Mouse (Mus musculus) cerebellum, adult 9-11 months (tissue): ENCODE measurements at regions not wholly inside any gene's neighbourhood (a gene's known extent, or its start where the extent isn't known, plus 50 kb on each side); places are given as distances from the start of the nearest gene placed in this dataset.

Experiments used
- DNase-seq: peaks from one replicate; pipeline ENCODE4 v3.0.0; 2022

DNA sequence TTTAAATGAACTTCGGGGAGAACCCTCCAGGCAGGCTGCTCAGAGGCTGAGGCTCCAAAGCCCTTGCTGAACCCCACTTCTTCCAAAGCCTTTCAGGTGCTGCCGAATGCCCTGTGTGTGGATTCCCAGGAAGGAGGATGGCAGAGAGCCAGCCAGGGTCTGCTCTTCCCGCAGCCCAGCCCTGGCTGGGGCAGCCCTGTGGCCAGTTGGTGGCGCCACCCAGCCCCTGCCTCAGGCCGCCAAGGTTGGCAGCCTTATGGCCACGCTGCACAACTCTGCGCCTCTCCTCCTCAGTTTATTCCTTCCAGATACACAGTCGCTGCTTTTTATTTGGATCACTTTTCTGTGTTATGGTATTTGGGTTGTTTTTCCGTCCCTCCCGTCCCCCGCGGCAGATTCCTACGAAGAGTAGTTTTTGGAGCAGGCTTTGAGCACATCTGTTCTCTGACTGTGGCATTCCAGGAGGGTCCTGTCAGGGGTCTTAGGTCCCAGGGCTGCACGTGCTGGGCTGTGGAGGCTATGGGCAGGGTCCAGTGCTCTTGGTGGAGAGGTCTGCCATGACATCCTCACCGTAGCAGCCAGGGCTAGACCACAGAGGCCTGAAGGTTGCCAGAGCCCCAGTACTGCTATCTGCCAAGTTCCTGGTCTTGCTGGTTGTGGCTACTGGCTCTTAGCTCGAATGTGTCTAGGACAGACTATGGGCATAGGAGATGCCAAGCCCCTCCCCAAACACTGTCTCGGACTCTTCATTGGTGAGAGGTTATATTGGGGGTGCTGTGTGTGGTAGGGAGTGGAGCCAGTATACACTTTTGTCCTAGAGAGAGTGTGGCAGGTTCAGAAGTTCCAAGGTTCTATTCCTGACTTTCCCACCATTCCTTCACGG is 101.5 kb upstream of the Vps8 start:
- DNase-seq, result no peak

- no peak for DNase-seq
Measured at GRCm38 (mm10) chr16:21322437-21322836, 100.5 kb upstream of the Vps8 start.

GRCm38 (mm10) chr16:21323446-21324034 is 99.4 kb upstream of the Vps8 start:
- no peak for DNase-seq

DNA sequence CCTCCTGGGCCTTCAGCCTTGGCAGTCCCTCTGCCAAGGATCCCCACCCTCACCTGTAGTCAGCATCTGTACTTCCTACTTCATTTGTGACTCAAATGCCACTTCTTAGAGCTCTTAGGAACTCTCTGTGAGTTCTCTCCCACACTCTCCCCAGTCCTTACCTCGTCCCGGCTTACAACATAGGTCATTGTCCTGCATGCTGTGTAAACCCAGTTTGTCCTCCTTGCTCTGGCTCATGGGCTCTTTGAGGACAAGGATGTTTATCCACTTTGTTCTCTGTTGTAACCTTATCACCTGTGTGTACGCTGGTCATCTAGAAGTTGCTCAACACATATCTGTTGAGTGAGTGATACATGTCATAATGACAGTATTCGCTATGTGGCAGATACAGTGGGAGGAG is 94.9 kb upstream of the Vps8 start:
- no peak for DNase-seq

DNA sequence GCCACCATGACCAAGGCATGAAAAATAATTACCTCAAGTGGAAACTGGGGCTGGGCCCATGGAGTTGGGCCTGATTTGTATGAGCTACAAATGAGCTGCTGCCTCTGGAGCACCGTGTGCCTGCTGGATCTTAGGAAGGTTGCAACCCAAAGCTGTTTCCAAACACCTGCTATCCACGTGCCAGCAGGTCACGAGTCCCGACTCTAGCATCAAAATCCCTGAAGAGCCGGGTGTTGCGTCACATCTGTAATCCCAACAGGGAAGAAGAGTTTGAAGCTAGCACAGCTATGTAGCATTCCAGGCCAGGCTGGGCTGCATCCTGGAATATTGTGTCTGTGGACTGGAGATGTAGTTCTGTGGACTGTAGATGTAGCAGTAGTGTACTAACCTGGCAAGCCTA is 93.7 kb upstream of the Vps8 start:
- DNase-seq, result no peak

GRCm38 (mm10) chr16:21331229-21331628 is 91.7 kb upstream of the Vps8 start:
- DNase-seq, result no peak

DNA sequence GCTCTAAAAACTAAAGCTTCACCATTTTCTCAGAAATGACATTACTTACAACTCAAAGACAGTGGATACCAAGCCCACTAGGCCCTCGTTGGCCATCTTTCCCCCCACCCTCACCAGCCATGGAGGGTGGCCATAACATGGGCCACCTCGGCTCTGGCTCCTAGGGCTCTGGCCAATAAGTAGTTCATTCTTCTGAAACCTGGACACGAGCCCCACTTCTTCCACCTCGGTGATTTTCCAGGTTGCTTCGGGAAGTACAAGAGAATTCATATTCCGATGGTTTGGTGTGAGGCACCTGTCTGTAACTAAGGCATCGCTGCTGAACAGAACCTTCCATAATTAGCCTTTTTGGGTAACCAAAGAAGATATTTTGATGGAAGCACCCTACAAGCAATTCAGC is 90.5 kb upstream of the Vps8 start:
- DNase-seq, result peak; percentile 65

GRCm38 (mm10) chr16:21332862-21333222 is 90.1 kb upstream of the Vps8 start:
- no peak for DNase-seq

GRCm38 (mm10) chr16:21333223-21333951 is 89.5 kb upstream of the Vps8 start:
- peak; percentile 94 for DNase-seq

GRCm38 (mm10) chr16:21339061-21339459 is 83.9 kb upstream of the Vps8 start:
- peak; percentile 42 for DNase-seq

DNA sequence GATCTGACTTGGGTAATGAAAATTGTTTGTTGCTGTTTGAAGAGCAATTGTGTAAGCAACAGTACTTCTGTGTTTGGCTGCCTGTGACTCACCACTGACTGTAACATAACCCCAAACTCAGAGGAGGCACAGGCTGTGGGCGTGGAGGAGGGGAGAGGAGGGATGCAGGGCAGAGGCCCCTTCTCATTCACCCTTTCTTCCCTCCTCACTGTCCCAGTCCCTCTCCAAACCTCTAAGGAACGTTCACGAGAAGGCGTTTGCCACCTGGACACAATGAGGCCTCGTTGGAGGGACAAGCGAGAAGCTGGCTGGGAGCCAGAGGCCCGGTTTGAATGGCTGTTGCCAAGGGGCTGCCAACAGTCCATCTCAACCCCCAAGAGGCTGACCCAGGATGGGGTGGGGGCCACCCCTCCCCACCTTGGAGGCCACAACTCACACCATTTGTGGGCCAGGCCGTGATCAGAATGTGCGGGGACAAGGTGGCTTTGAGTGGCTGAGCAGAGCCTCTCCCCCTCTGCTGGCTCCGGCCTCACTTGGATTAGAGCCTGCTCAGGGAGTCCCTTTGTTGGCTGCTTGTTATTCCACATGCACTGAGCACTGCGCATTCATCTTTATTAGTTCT is 83.3 kb upstream of the Vps8 start:
- DNase-seq, result peak; percentile 71

DNA sequence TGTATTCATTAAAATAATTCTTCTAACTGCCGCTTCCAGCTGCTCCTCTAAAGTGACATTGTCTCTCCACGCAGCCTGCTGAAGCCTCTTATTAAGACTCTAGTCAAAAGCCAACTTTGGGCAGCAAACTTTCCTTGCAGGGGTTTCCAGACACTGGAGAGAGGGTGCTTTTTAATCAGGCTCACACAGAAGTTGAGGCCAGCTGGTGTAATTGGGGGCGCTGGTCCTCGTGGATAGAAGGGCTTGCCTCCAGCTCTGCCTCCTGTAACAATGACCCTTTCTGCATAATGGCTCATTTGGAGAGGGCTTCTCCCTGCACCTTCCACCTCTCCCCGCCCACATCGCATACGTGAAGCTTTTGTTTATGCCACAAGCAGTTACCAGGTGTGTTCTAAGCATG is 82.8 kb upstream of the Vps8 start:
- DNase-seq, result no peak

DNA sequence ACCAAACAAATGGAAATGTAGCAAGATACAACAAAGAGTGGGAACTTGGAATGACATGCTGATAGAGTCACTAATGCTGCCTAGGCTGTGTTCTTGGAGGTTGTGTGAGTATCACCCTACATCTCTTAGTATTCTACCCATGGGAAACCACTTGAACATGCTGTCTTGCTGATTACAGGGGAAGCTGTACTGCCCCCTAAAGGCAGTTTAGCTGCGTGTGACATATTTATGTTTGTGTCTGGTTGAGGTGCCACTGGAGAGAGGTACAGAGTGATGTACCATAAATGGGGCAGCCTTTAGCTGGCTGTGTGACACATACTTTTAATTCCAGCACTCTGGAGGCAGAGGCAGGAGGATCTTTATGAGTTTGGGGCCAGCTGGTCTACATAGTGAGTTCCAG is 73.0 kb upstream of the Vps8 start:
- no peak for DNase-seq

GRCm38 (mm10) chr16:21351289-21351688 is 71.6 kb upstream of the Vps8 start:
- DNase-seq, result no peak

- DNase-seq, result no peak
Measured at GRCm38 (mm10) chr16:21353111-21353510, 69.8 kb upstream of the Vps8 start.

- no peak for DNase-seq
Measured at GRCm38 (mm10) chr16:21353545-21353944, 69.4 kb upstream of the Vps8 start.

GRCm38 (mm10) chr16:21355638-21356037 is 67.3 kb upstream of the Vps8 start:
- DNase-seq, result no peak

GRCm38 (mm10) chr16:21357433-21357832 is 65.5 kb upstream of the Vps8 start:
- DNase-seq, result no peak

GRCm38 (mm10) chr16:21358313-21358920 is 64.5 kb upstream of the Vps8 start:
- no peak for DNase-seq

DNA sequence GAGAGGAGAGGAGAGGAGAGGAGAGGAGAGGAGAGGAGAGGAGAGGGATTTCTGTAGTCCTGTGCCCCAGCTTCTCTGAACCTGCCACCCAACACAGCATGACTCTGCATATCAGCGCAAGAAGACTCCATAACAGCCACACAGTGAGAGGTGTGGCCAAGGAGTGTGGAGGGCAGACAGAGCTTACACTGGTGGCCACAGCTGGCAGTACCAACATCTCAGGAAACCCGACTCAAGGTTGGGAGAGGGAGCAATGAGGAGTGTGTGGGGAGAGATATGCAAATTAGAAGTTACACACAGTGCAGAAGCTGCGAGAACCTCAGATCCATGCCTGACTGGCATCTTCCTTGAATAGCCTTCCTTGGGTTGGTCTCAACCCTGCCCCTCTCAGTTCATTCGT is 63.5 kb upstream of the Vps8 start:
- no peak for DNase-seq

DNA sequence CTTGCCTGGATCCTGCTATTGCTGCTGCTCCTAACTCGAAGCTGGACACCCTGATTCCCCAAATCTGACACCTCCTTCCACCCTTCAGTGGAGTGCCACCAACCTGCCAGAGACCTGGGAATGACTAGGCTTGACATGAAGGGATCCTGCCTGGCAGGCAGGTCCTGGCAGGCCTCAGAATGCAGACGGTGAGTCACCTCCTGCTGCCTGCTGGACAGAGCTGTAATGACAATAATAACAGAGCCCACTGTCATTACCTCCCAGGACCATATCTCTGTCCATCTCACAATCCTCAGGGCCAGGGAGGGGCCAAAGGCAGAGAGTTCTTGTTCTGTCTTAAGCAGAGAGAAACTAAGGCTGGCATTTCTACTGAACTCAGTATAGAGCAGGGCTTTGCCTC is 61.5 kb upstream of the Vps8 start:
- no peak for DNase-seq

- no peak for DNase-seq
Measured at GRCm38 (mm10) chr16:21362663-21363367, 60.1 kb upstream of the Vps8 start.
